Mouse (Mus musculus) forelimb bud, embryonic 11.5 days (tissue): ENCODE results near the gene Gm28168.
"Not testable (repeated sequence)": the region's sequence is repeated elsewhere in the genome, so short reads cannot be mapped to it uniquely, and the experiment has no call there.

Experiments
- DNase-seq: peaks from one replicate; pipeline ENCODE4 v3.0.0-alpha.2; 2012; ENCODE audit warnings: low read depth, low spot score

Gm28168 gene

GRCm38 (mm10) chr1:117927715-117928114 lies at the start of gene Gm28168:
TSS of gene Gm28168 (plus strand) at chr1:117928015.
- DNase-seq = not testable (repeated sequence)

GRCm38 (mm10) chr1:117965639-117966038 lies 37.8 kb downstream of the Gm28168 start, which contains the start of gene Gm7145:
TSS of gene Gm7145 (plus strand) at chr1:117965939.
- no peak for DNase-seq
